Mouse (Mus musculus) spleen, adult 2 months (tissue): ENCODE results near the gene Cdh23. TPM values are rescaled to one million over a fixed set of nuclear protein-coding genes. Genes with fewer than 3 reads are reported as not detected.
A peak's percentile ranks its signal among the peaks of the same experiment; 100 is the strongest.

Experiments used
- DNase-seq, 2 experiments: peaks; one replicate each; pipeline versions ENCODE4 v3.0.0 to v3.0.0-alpha.2; 2012 to 2021; ENCODE audit warnings: low spot score in 2 of 2, low read depth in 1 of 2
- H3K27ac ChIP-seq: fragments of 200-500 bp; 2 replicates; pipeline ENCODE4 v1.5.1; 2012; ENCODE audit warnings: low read length, inconsistent platforms; ENCODE audit not compliant: insufficient read depth
- H3K27me3 ChIP-seq: fragments of 200-500 bp; 2 replicates; pipeline ENCODE4 v1.6.1; 2012; ENCODE audit warnings: mild to moderate bottlenecking, moderate library complexity, low read length, inconsistent platforms; ENCODE audit not compliant: control insufficient read depth, insufficient read depth
- H3K36me3 ChIP-seq: fragments of 200-500 bp; 2 replicates; pipeline ENCODE4 v1.6.1; 2012; ENCODE audit warnings: mild to moderate bottlenecking, low read length, inconsistent platforms; ENCODE audit not compliant: control insufficient read depth, insufficient read depth
- H3K4me1 ChIP-seq: fragments of 200-500 bp; 2 replicates; pipeline ENCODE4 v1.6.1; 2011; ENCODE audit warnings: inconsistent platforms; ENCODE audit not compliant: control insufficient read depth, insufficient read depth, insufficient read length
- H3K4me3 ChIP-seq: fragments of 200-500 bp; 2 replicates; pipeline ENCODE4 v1.5.1; 2011; ENCODE audit warnings: mild to moderate bottlenecking, inconsistent platforms; ENCODE audit not compliant: insufficient read depth, insufficient read length; ENCODE audit errors: extremely low read depth
- CTCF ChIP-seq: fragments of 200-500 bp; IDR thresholded peaks from 2 replicates; pipeline ENCODE4 v1.5.1; 2011; ENCODE audit warnings: mild to moderate bottlenecking, inconsistent platforms; ENCODE audit not compliant: insufficient read depth, insufficient read length, insufficient replicate concordance; ENCODE audit errors: extremely low read depth
- POLR2A ChIP-seq: fragments of 200-500 bp; IDR thresholded peaks from 2 replicates; pipeline ENCODE4 v1.6.1; 2011; ENCODE audit warnings: low read depth, low read length, inconsistent platforms
- WGBS: fragments of 180-500 bp; shearing (Covaris S2); methylation state at CpG from one replicate; pipeline ENCODE4 v1.1.7; 2018; 5-methylcytosine and 5-hydroxymethylcytosine counted together
- polyA plus RNA-seq: library from polyadenylated mRNA; depleted of rRNA; stranded (reverse); fragments of >200 nt; gene quantifications from 2 replicates; pipeline ENCODE4 v1.2.3, GENCODE M21; 2012; rRNA removed

Gene Cdh23
- polyA plus RNA-seq, 1 experiment = 2.7 TPM

GRCm38 (mm10) chr10:60260557-60261294 is 435.6 kb downstream of the Cdh23 start:
- Histone ChIP-seq H3K36me3 (no peaks in the 10 kb centered on the region), H3K27me3 (no peaks in the 10 kb centered on the region), H3K4me1 (peaks cover 35% of the 10 kb centered on the region; the same call in 1 of the 2 replicates), H3K4me3 (no peak overlapping the region), H3K27ac (peak overlapping the region; percentile 78)
- no peak for TF ChIP-seq POLR2A
- no peak for TF ChIP-seq CTCF
- WGBS = 37% methylated on average over 5 of the region's 5 CpGs
- DNase-seq = peak; percentile 67 to 69

DNA sequence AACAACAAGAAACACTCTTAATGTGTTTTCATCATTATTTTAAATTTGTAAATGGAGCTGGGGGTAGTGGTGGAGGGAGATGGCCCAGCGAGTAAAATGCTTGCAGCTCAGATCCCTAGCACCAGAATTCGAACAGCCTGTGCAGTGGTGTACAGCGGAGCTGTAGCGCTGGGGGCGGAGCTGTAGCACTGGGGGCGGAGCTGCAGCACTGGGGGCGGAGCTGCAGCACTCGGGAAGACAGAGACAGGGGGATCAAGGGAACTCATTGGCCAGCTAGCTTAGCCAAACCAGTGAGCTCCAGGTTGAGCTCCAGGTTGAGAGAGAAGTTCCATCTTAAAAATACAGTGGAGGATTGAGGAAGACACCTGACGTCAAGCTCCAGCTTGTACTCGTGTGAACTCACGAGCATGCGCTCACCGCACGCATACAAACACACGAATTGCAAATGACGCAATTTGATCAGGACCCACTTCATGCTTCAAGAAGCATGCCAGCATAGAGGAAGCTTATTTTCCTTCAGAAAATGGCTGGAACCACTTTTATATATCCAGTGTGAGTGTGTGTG is 438.9 kb downstream of the Cdh23 start:
- TF ChIP-seq POLR2A (no peak), CTCF (no peak)
- H3K4me1 ChIP-seq = peaks cover 22% of the 10 kb centered on the region; the same call in 1 of the 2 replicates
- no peaks in the 10 kb centered on the region for H3K27me3 ChIP-seq
- 0 out of 2 replicates have a peak overlapping the region, but pooled peaks have one; percentile 2 for H3K27ac ChIP-seq
- H3K4me3 ChIP-seq = no peak overlapping the region
- DNase-seq = no peak
- 81% methylated on average over 16 of the region's 16 CpGs for WGBS
- no peaks in the 10 kb centered on the region for H3K36me3 ChIP-seq

- Histone ChIP-seq H3K27ac (no peak overlapping the region), H3K36me3 (no peaks in the 10 kb centered on the region), H3K4me3 (no peak overlapping the region), H3K4me1 (peaks cover 13% of the 10 kb centered on the region; the same call in 1 of the 2 replicates), H3K27me3 (no peaks in the 10 kb centered on the region)
- DNase-seq = no peak
- WGBS = 93% methylated on average over 6 of the region's 6 CpGs
- TF ChIP-seq CTCF (no peak), POLR2A (no peak)
These were observed 440.2 kb downstream of the Cdh23 start for GRCm38 (mm10) chr10:60256088-60256487.

Other genes with a start within 250 kb of the Cdh23 start
- gene Slc29a3, start 56.3 kb upstream of the Cdh23 start, polyA plus RNA-seq = 19.9 and 21.8 TPM in 2 replicates
- gene Unc5b, start 135.1 kb upstream of the Cdh23 start, polyA plus RNA-seq = 3.8 and 4.8 TPM in 2 replicates